Mouse (Mus musculus) liver, adult 2 months (tissue): ENCODE measurements at regions not wholly inside any gene's neighbourhood (a gene's known extent, or its start where the extent isn't known, plus 50 kb on each side); places are given as distances from the start of the nearest gene placed in this dataset.

Experiments
- CTCF ChIP-seq: fragments of 200-500 bp; IDR thresholded peaks from 2 replicates; pipeline ENCODE4 v1.5.1; 2011; ENCODE audit warnings: low read depth, low read length, control low read depth
- POLR2A ChIP-seq: fragments of 200-500 bp; IDR thresholded peaks from 2 replicates; pipeline ENCODE4 v1.6.1; 2011; ENCODE audit warnings: low read length, control low read depth; ENCODE audit not compliant: insufficient read depth; ENCODE audit errors: extremely low read depth

DNA sequence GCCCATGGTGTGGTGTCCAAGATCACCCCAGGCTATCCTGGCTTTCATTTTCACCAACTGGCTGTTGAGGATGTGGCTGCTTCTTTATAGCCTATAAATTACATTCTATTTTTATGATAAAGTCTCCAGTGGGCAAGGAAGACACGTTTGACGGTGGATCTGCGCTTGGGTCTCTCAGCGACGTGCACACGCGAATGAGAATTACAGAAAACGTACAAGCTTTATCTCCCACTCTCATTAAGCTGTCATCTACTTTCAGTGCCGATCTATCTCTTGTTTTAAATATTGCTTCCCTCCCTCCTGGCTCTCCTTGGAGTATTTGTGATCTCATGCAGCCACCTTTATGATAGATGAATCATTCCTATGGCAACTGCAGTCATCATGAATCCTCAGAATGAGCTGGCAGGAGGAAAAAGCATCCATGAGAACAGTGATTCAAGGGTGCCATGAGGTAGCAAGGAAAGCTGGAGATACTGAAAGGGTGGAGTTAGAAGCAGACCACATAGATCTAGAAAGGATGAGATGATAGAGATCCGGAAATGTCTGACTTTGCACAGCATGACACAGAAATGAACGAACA lies 568.0 kb upstream of the Klhl29 start:
- no peak for TF ChIP-seq POLR2A
- TF ChIP-seq CTCF = no peak
